Mouse (Mus musculus) heart, embryonic 10.5 days (tissue): ENCODE results near the gene Zcchc17. TPM values are rescaled to one million over a fixed set of nuclear protein-coding genes. Genes with fewer than 3 reads are reported as not detected.

ENCODE experiments used
- DNase-seq: peaks from one replicate; pipeline ENCODE4 v3.0.0-alpha.2; 2017; ENCODE audit warnings: low spot score
- H3K27ac ChIP-seq: fragments of 300-500 bp; sonication (generic); 2 replicates; pipeline ENCODE4 v1.5.1; 2016; ENCODE audit warnings: mild to moderate bottlenecking
- H3K27me3 ChIP-seq: fragments of 300-500 bp; sonication (generic); 2 replicates; pipeline ENCODE4 v1.6.1; 2016; ENCODE audit warnings: mild to moderate bottlenecking; ENCODE audit not compliant: poor library complexity, insufficient read depth, severe bottlenecking
- H3K36me3 ChIP-seq: fragments of 300-500 bp; sonication (generic); 2 replicates; pipeline ENCODE4 v1.6.1; 2016; ENCODE audit warnings: mild to moderate bottlenecking, moderate library complexity
- H3K4me1 ChIP-seq: fragments of 300-500 bp; sonication (generic); 2 replicates; pipeline ENCODE4 v1.6.1; 2016; ENCODE audit warnings: mild to moderate bottlenecking
- H3K4me3 ChIP-seq: fragments of 300-500 bp; sonication (generic); 2 replicates; pipeline ENCODE4 v1.5.1; 2016; ENCODE audit warnings: mild to moderate bottlenecking, moderate library complexity
- H3K9me3 ChIP-seq: fragments of 300-500 bp; sonication (generic); 2 replicates; pipeline ENCODE4 v1.6.1; 2016; ENCODE audit warnings: mild to moderate bottlenecking, moderate library complexity
- WGBS: fragments of 180-500 bp; shearing (Covaris S2); methylation state at CpG from one replicate; pipeline ENCODE4 v1.1.7; 2016; 5-methylcytosine and 5-hydroxymethylcytosine counted together
- polyA plus RNA-seq: library from polyadenylated mRNA; unstranded; fragments of >200 nt; fragmentation: Nextera tagmentation; extraction: Ambion mirVana; gene quantifications from 2 replicates; pipeline ENCODE4 v1.2.1, GENCODE M21; 2016

The Zcchc17 gene
- polyA plus RNA-seq, 1 experiment from 2014 or later = 55.3 TPM

- no peak overlapping the region for H3K4me3 ChIP-seq
- H3K27ac ChIP-seq = no peak overlapping the region
- H3K27me3 ChIP-seq = peaks cover 30% of the 10 kb centered on the region
- no peaks in the 10 kb centered on the region for H3K9me3 ChIP-seq
- H3K36me3 ChIP-seq = peaks cover 44% of the 10 kb centered on the region
- 68% methylated on average over 3 of the region's 3 CpGs for WGBS
- DNase-seq = no peak
- H3K4me1 ChIP-seq = peaks cover 55% of the 10 kb centered on the region
Observed at GRCm38 (mm10) chr4:130312526-130312925, 47.2 kb downstream of the Zcchc17 start.

DNA sequence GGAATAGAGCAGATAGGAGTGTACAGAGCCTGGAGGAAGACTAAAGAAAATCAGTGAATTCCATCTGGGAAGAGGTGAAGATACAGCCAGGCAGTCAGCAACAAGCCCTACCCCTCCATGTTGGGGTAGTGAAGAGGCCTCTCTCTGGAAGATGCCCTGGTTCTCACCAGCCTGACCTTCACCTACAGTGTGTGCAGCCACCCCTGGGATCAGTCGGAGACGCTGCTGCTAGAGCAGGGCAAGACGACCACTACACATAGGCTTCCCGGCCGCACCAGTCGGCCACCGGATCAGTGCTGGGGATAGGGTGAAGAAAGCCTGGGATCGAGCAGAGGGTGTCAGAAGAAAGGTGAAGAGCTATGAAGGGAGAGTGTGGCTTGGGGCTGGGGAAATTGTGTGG lies 50.5 kb downstream of the Zcchc17 start:
- WGBS = 32% methylated on average over 8 of the region's 8 CpGs
- Histone ChIP-seq H3K4me1 (peaks cover 58% of the 10 kb centered on the region), H3K36me3 (peaks cover 20% of the 10 kb centered on the region), H3K27ac (peak overlapping the region; percentile 91), H3K4me3 (peak overlapping the region; percentile 73), H3K9me3 (no peaks in the 10 kb centered on the region), H3K27me3 (peaks cover 58% of the 10 kb centered on the region)
- DNase-seq = no peak

DNA sequence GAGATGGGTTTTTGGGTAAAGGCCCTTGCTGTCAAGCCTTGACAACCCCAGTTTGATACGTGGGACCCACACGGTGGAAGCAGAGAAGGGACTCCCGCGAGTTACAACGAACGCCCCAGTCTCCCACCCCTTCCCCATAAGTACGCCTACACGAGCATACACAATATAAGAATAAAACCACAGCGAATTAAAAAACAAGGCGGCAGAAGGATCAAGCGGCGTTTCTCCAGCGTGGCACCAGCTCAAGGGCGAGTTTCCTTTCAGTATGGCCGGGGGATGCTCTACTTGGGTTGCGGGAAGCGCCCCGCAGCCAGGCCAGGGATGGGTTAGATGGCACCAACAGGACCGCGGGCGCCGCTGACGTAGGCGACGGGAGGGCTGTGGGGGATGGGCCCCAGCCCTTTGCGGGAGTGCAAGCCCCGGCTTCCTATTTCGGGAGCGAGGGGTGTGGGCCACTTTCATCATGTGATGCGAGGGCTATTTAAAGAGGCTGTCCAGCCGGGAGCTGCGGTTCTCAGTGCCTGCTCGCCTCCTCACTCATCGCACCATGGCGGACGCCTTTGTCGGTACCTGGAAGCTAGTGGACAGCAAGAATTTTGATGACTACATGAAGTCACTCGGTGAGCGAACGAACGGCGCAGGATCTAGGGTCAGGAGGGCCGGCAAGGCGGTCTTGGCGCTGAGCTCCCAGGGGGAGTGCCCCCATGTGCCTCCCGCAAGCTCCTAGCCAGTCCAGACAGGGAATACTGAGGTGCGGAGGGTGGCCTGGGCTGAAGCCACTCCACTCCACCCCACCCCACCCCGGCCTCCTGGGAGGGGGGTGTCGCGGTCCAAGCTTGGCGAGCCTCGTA lies 51.3 kb downstream of the Zcchc17 start, which contains the start of the genes Fabp3 and Gm10570:
Gene Fabp3 (plus strand): TSS at position 365 of the 851 bp plus-strand sequence.
Gene Gm10570 (minus strand): TSS at position 444 of the 851 bp plus-strand sequence.
- peak; percentile 94 for DNase-seq
- Histone ChIP-seq H3K9me3 (no peaks in the 10 kb centered on the region), H3K4me3 (peak within 1 kb of the TSS; percentile 73), H3K36me3 (peaks cover 12% of the 10 kb centered on the region), H3K27ac (peak within 1 kb of the TSS; percentile 91), H3K27me3 (peaks cover 63% of the 10 kb centered on the region), H3K4me1 (peaks cover 58% of the 10 kb centered on the region)
- WGBS = under 1% methylated on average over 52 of the region's 52 CpGs

- peaks cover 63% of the 10 kb centered on the region for H3K27me3 ChIP-seq
- no peaks in the 10 kb centered on the region for H3K9me3 ChIP-seq
- H3K4me3 ChIP-seq = peak overlapping the region; percentile 73
- H3K4me1 ChIP-seq = peaks cover 58% of the 10 kb centered on the region
- H3K27ac ChIP-seq = peak overlapping the region; percentile 91
- DNase-seq = peak; percentile 93
- H3K36me3 ChIP-seq = peaks cover 6% of the 10 kb centered on the region
- under 1% methylated on average over 23 of the region's 23 CpGs for WGBS
Observed at GRCm38 (mm10) chr4:130307851-130308230, 51.9 kb downstream of the Zcchc17 start.

GRCm38 (mm10) chr4:130306796-130307630 lies 52.7 kb downstream of the Zcchc17 start:
- DNase-seq = no peak
- peaks cover 67% of the 10 kb centered on the region for H3K27me3 ChIP-seq
- H3K9me3 ChIP-seq = no peaks in the 10 kb centered on the region
- 75% methylated on average over 10 of the region's 10 CpGs for whole genome bisulfite sequencing
- no peaks in the 10 kb centered on the region; the same call in 1 of the 2 replicates for H3K36me3 ChIP-seq
- H3K27ac ChIP-seq = peak overlapping the region; percentile 91
- H3K4me3 ChIP-seq = peak overlapping the region; percentile 73
- H3K4me1 ChIP-seq = peaks cover 62% of the 10 kb centered on the region

DNA sequence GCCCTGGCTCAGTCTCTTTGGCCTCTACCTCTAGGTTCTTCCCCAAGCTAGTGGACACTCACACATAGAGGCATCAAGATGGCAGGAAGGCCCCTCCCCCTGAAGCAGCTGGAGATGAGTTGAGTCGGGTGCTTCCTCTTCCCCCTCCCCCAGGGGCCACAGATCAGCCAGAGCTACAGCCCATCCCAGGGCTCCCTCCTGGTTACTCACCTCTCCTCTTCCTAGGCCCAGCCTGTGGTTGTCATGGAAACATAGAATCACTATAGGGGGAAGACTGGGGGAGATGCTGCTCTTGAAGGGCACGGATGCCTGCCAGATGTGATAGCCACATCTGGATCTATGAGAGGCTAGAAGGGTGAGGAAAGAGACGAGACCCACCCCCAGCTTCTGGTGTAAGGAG lies 55.0 kb downstream of the Zcchc17 start:
- DNase-seq = no peak
- Histone ChIP-seq H3K36me3 (no peaks in the 10 kb centered on the region), H3K4me1 (peaks cover 48% of the 10 kb centered on the region), H3K27ac (no peak overlapping the region), H3K4me3 (no peak overlapping the region), H3K27me3 (peaks cover 65% of the 10 kb centered on the region), H3K9me3 (no peaks in the 10 kb centered on the region)
- 33% methylated on average over 3 of the region's 3 CpGs for WGBS

- Histone ChIP-seq H3K27me3 (peaks cover 48% of the 10 kb centered on the region), H3K4me3 (no peak overlapping the region), H3K27ac (peak overlapping the region; percentile 23; the same call in 1 of the 2 replicates), H3K4me1 (peaks cover 36% of the 10 kb centered on the region), H3K36me3 (no peaks in the 10 kb centered on the region), H3K9me3 (no peaks in the 10 kb centered on the region)
- 48% methylated on average over 12 of the region's 12 CpGs for WGBS
- no peak for DNase-seq
Observed at GRCm38 (mm10) chr4:130302285-130302870, 57.4 kb downstream of the Zcchc17 start.

DNA sequence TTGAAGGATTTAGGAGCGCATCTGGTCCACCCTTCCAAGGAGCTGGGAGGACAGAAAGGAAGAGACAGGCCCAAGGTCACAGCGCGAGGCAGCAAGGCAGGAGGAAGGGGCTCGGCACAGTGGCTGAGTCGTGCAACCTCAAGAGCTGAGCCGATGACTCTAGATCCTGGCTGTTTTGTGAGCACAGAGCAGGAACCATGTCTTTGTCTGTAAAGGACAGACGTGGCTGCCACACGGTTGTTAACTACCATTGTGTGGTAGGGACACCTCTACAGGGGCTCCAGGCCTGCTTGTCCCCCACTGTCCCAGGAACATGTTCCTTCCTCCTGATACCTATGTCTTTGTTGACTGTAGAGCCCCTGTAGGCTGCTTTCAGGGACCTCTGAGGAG lies 60.1 kb downstream of the Zcchc17 start:
- H3K9me3 ChIP-seq = no peaks in the 10 kb centered on the region
- H3K36me3 ChIP-seq = no peaks in the 10 kb centered on the region
- WGBS = 76% methylated on average over 8 of the region's 8 CpGs
- peak overlapping the region; percentile 43; the same call in 1 of the 2 replicates for H3K27ac ChIP-seq
- peaks cover 25% of the 10 kb centered on the region for H3K27me3 ChIP-seq
- DNase-seq = no peak
- H3K4me1 ChIP-seq = peaks cover 29% of the 10 kb centered on the region
- no peak overlapping the region for H3K4me3 ChIP-seq

DNA sequence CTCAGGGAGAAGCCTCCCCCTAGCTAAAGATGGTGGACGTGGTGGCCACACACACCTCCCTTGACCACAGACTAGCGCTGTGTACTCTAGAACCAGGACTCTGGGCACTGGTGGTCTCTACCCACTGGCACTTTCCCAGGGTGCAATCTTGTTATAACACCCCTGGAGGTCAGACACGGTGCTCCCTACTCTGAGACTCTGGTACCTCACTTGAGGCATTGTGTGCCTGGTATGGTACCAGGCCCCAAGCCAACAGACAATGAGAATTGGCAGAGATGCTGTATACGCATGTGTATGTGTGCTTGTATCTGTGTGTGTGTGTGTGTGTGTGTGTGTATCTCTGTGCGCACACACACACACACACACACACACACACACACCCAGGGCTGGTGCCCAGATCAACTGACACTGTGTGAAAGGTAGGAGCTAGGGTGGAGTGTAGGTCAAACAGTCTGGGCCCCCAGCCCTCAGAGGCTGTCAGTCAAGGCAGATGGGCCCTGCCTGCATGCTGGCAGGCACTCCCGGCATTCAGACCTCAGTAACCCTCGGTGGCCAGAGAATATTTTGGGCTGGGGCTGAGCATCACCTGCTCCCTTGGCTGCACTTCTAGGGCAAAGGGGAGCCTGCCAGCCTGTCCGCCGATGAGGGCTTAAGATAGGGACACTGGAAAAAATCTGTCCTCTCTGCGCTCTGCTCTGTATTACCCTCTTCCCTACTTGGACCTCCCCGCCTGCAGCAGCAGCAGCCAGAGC lies 60.7 kb downstream of the Zcchc17 start:
- H3K27ac ChIP-seq = peak overlapping the region; percentile 43

GRCm38 (mm10) chr4:130297123-130297529 lies 62.6 kb downstream of the Zcchc17 start:
- Histone ChIP-seq H3K27me3 (peaks cover 12% of the 10 kb centered on the region), H3K4me1 (peaks cover 24% of the 10 kb centered on the region), H3K27ac (peak overlapping the region; percentile 37; the same call in 1 of the 2 replicates), H3K9me3 (no peaks in the 10 kb centered on the region), H3K36me3 (no peaks in the 10 kb centered on the region), H3K4me3 (no peak overlapping the region)
- 17% methylated on average over 13 of the region's 13 CpGs for WGBS
- peak; percentile 90 for DNase-seq

More for the DNA sequence above, 60.7 kb downstream of the Zcchc17 start:
- WGBS = 60% methylated on average over 11 of the region's 11 CpGs
- Histone ChIP-seq H3K4me1 (peaks cover 29% of the 10 kb centered on the region), H3K36me3 (no peaks in the 10 kb centered on the region), H3K4me3 (no peak overlapping the region), H3K27me3 (peaks cover 19% of the 10 kb centered on the region), H3K9me3 (no peaks in the 10 kb centered on the region)
- no peak for DNase-seq

GRCm38 (mm10) chr4:130296243-130296965 lies 63.3 kb downstream of the Zcchc17 start:
- no peaks in the 10 kb centered on the region for H3K9me3 ChIP-seq
- WGBS = 74% methylated on average over 13 of the region's 13 CpGs
- no peak overlapping the region for H3K4me3 ChIP-seq
- H3K27me3 ChIP-seq = peaks cover 12% of the 10 kb centered on the region
- H3K36me3 ChIP-seq = no peaks in the 10 kb centered on the region
- H3K27ac ChIP-seq = peak overlapping the region; percentile 37; the same call in 1 of the 2 replicates
- DNase-seq = no peak
- peaks cover 22% of the 10 kb centered on the region for H3K4me1 ChIP-seq
